Mouse (Mus musculus) heart, embryonic 11.5 days (tissue): ENCODE measurements around the gene Ift46. TPM values are rescaled to one million over a fixed set of nuclear protein-coding genes. Genes with fewer than 3 reads are reported as not detected.
A peak's percentile ranks its signal among the peaks of the same experiment; 100 is the strongest.
"Not testable (repeated sequence)": the region's sequence is repeated elsewhere in the genome, so short reads cannot be mapped to it uniquely, and the experiment has no call there.

Experiments
- ATAC-seq: fragments of 200-750 bp; cut with Nextera tagmentation; replicated peaks from 2 replicates; pipeline ENCODE4 v1.8.0; 2017; ENCODE audit warnings: moderate library complexity; ENCODE audit not compliant: insufficient number of reproducible peaks, low FRiP score, low TSS enrichment
- H3K27ac ChIP-seq: fragments of 300-500 bp; sonication (generic); 2 replicates; pipeline ENCODE4 v1.5.1; 2014; ENCODE audit warnings: mild to moderate bottlenecking, low read depth, low read length
- H3K27me3 ChIP-seq: fragments of 300-500 bp; sonication (generic); 2 replicates; pipeline ENCODE4 v1.6.1; 2014; ENCODE audit warnings: mild to moderate bottlenecking, low read length, mixed read lengths; ENCODE audit not compliant: control insufficient read depth, insufficient read depth
- H3K36me3 ChIP-seq: fragments of 300-500 bp; sonication (generic); 2 replicates; pipeline ENCODE4 v1.6.1; 2014; ENCODE audit warnings: mild to moderate bottlenecking, low read length, moderate library complexity, mixed read lengths; ENCODE audit not compliant: control insufficient read depth, insufficient read depth
- H3K4me1 ChIP-seq: fragments of 300-500 bp; sonication (generic); 2 replicates; pipeline ENCODE4 v1.6.1; 2014; ENCODE audit warnings: low read length; ENCODE audit not compliant: control insufficient read depth, insufficient read depth
- H3K4me2 ChIP-seq: fragments of 300-500 bp; sonication (generic); 2 replicates; pipeline ENCODE4 v1.6.1; 2014; ENCODE audit warnings: mild to moderate bottlenecking, moderate library complexity
- H3K4me3 ChIP-seq: fragments of 300-500 bp; sonication (generic); 2 replicates; pipeline ENCODE4 v1.5.1; 2014; ENCODE audit warnings: low read depth, low read length
- H3K9ac ChIP-seq: fragments of 300-500 bp; sonication (generic); 2 replicates; pipeline ENCODE4 v1.6.1; 2014; ENCODE audit warnings: mild to moderate bottlenecking, low read depth, low read length, moderate library complexity
- H3K9me3 ChIP-seq: fragments of 300-500 bp; sonication (generic); replicated peaks from 2 replicates; pipeline ENCODE4 v1.6.1; 2016; ENCODE audit warnings: low read length; ENCODE audit not compliant: control insufficient read depth
- WGBS: fragments of 180-500 bp; shearing (Covaris S2); extraction: QIAGEN DNeasy Blood & Tissue Kit; methylation state at CpG from one replicate; pipeline ENCODE4 v1.1.7; 2014; ENCODE audit not compliant: insufficient replicate concordance; 5-methylcytosine and 5-hydroxymethylcytosine counted together
- polyA plus RNA-seq: library from polyadenylated mRNA; unstranded; fragments of >200 nt; fragmentation: Nextera tagmentation; extraction: Ambion mirVana; gene quantifications from 2 replicates; pipeline ENCODE4 v1.2.1, GENCODE M21; 2014

Gene Ift46
- polyA plus RNA-seq, 1 experiment from 2014 or later, result 71.4 TPM

GRCm38 (mm10) chr9:44747341-44747740 is 20.4 kb upstream of the Ift46 start:
- ATAC-seq, result no peak
- Histone ChIP-seq H3K27me3 (no peaks in the 10 kb centered on the region), H3K9ac (no peak overlapping the region), H3K4me2 (no peak overlapping the region), H3K9me3 (no peaks in the 10 kb centered on the region), H3K36me3 (peaks cover 42% of the 10 kb centered on the region), H3K4me1 (no peaks in the 10 kb centered on the region), H3K4me3 (no peak overlapping the region), H3K27ac (no peak overlapping the region)
- 88% methylated on average over 3 of the region's 3 CpGs for WGBS

DNA sequence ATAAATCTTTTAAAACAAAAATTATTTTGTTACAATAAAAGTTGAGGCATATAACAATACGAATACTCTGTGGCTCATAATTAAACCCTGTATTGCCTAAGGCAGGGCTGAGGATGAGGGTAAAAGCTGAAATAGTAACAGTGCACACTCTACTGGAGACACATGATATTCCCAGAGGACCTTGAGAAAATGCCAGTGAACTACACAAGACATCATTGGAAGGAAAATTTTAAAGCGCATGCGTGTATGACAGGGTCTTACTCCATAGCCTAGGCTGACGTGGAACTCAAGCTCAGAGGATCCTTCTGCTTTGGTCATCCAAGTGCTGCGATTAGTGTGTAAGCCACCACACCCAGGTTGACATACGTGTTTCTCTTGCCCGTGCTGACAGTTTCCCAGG is 19.2 kb upstream of the Ift46 start:
- ATAC-seq, result no peak
- Histone ChIP-seq H3K27ac (no peak overlapping the region), H3K36me3 (peaks cover 38% of the 10 kb centered on the region)

DNA sequence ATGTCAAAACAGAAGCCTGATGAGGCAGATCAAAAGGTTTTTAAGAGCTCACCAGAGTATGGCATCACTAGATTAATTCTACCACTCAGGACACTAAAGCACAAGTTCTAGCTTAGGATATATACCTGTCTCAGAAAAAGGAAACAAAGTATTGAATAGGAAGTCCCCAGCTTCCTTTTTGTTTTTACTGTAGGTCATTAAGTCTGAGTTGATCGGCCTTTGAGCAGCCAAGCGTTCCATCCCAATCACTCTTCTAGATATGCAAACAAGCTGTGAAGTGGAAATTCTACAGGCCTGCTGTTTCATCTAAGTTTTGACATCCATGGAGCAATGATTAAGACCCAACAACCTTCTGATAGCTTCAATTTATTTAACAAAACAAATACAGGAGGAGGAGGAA is 6.8 kb upstream of the Ift46 start:
- WGBS, result 59% methylated on average over 2 of the region's 2 CpGs
- no peak for ATAC-seq
- H3K9ac ChIP-seq, result no peak overlapping the region
- H3K9me3 ChIP-seq, result no peaks in the 10 kb centered on the region
- H3K27me3 ChIP-seq, result no peaks in the 10 kb centered on the region
- H3K4me1 ChIP-seq, result peaks cover 13% of the 10 kb centered on the region; the same call in 1 of the 2 replicates
- H3K4me3 ChIP-seq, result no peak overlapping the region
- H3K4me2 ChIP-seq, result no peak overlapping the region
- H3K27ac ChIP-seq, result no peak overlapping the region
- H3K36me3 ChIP-seq, result peaks cover 13% of the 10 kb centered on the region

More for the DNA sequence above, 19.2 kb upstream of the Ift46 start:
- no peak overlapping the region for H3K4me3 ChIP-seq
- 90% methylated on average over 7 of the region's 7 CpGs for WGBS
- no peaks in the 10 kb centered on the region for H3K4me1 ChIP-seq
- no peak overlapping the region for H3K9ac ChIP-seq
- no peaks in the 10 kb centered on the region for H3K27me3 ChIP-seq
- H3K9me3 ChIP-seq, result no peaks in the 10 kb centered on the region
- H3K4me2 ChIP-seq, result no peak overlapping the region

- H3K27me3 ChIP-seq, H3K36me3 ChIP-seq, H3K9me3 ChIP-seq, ATAC-seq, H3K4me1 ChIP-seq, H3K9ac ChIP-seq: not testable (repeated sequence)
- peak overlapping the region; percentile 92 for H3K4me3 ChIP-seq
- 42% methylated on average over 7 of the region's 9 CpGs for WGBS
- peak overlapping the region; percentile 91; the same call in 1 of the 2 replicates for H3K27ac ChIP-seq
- H3K4me2 ChIP-seq, result peak overlapping the region; percentile 39
These were observed 304 bp downstream of the Ift46 start for GRCm38 (mm10) chr9:44768029-44768394.

GRCm38 (mm10) chr9:44771376-44771775 is 3.7 kb downstream of the Ift46 start:
- Histone ChIP-seq H3K4me3 (no peak overlapping the region), H3K9me3 (no peaks in the 10 kb centered on the region), H3K9ac (no peak overlapping the region), H3K36me3 (no peaks in the 10 kb centered on the region; the same call in 1 of the 2 replicates), H3K4me1 (peaks cover 7% of the 10 kb centered on the region; the same call in 1 of the 2 replicates), H3K27ac (no peak overlapping the region), H3K4me2 (no peak overlapping the region), H3K27me3 (no peaks in the 10 kb centered on the region)
- WGBS, result 90% methylated on average over 5 of the region's 5 CpGs
- ATAC-seq, result no peak

DNA sequence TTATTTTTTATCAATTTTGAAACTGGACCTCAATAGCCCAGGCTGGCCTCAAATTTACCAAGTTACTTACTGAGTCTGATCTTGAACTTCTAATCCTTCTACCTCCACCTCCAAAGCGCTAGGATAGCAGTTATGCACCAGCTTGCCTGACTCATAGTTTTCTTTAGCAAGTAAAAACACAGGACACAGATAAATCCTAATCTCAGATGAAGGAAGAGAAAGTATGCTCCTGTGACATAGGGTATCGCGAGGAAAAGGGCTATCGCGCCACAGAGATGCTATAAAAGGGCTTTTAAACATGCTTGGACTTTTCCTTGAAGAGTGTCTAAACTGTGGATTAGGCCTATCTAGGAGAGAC is 4.7 kb downstream of the Ift46 start:
- Histone ChIP-seq H3K4me3 (no peak overlapping the region), H3K4me1 (peaks cover 7% of the 10 kb centered on the region; the same call in 1 of the 2 replicates), H3K9ac (no peak overlapping the region), H3K27me3 (no peaks in the 10 kb centered on the region), H3K27ac (no peak overlapping the region), H3K9me3 (no peaks in the 10 kb centered on the region), H3K36me3 (no peaks in the 10 kb centered on the region; the same call in 1 of the 2 replicates), H3K4me2 (no peak overlapping the region)
- 17% methylated on average over 5 of the region's 5 CpGs for WGBS
- ATAC-seq, result no peak

DNA sequence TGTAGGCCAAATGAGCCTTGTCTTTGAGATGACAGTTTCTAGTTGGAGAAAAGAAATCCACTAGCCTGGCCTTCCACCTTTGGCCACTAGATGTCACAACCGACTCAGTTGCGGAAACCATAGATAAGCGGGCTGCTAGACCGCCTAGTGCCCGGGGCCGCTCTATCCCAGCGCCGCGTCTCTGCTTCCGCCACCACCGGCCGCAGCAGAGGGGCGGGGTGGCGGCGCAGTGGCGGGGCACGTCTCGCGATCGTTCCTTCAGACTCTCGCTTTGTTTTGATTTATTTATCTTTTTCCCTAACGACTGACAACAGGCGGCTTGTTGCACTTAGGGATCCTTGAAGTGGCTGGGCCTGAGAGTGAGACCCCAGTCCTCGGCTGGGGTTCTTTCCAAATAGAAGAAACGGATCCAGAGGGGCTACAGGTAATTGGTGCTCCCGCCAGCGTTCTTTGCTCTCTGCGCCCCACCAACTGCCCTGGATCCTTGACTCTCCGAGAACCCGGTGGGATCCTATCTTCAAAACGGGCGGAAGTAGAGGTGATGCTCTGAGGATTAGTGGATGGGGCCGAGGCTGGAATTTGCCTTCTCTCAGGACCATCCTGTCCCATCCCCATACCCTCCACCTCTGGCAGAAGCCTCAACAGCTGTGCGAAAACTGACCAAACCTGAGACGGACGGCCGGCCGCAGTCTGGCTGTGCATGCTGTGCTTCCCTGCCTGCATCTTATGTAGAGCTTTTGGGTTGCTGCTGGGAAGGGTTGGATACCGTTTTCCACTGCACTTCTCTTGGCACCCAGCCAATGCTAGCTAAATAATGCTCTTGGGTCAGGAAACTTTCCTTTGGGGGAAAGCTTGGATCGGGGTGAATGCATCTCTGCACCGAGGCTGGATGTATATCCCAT is 5.3 kb downstream of the Ift46 start:
- peak; percentile 97 for ATAC-seq

DNA sequence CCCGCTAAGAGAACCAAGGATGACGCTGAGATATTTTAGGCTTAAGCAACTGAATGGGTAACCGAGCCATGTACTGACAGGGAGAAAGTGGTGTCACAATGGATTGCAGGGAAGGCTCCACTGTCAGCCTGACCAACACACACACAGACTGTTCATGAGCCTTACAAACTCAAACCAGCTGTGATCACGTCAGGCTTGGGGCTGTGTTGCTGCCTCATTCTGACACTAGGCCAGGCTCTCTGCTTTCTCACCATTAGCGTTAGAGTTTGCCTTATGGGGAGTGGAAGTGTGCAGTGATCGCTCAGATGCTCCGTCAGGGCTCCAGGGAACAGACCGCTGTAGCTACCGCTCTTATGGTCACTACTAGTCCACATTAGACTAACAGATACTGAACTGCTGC is 25.1 kb downstream of the Ift46 start:
- Histone ChIP-seq H3K9ac (no peak overlapping the region), H3K36me3 (peaks cover 14% of the 10 kb centered on the region), H3K4me2 (no peak overlapping the region), H3K4me3 (no peak overlapping the region), H3K9me3 (no peaks in the 10 kb centered on the region), H3K27ac (no peak overlapping the region), H3K27me3 (peaks cover 6% of the 10 kb centered on the region), H3K4me1 (no peaks in the 10 kb centered on the region)
- WGBS, result 73% methylated on average over 9 of the region's 9 CpGs
- no peak for ATAC-seq

More for the DNA sequence above, 5.3 kb downstream of the Ift46 start:
- peaks cover 7% of the 10 kb centered on the region; the same call in 1 of the 2 replicates for H3K4me1 ChIP-seq
- under 1% methylated on average over 41 of the region's 41 CpGs for whole genome bisulfite sequencing
- peak overlapping the region; percentile 88 for H3K9ac ChIP-seq
- H3K9me3 ChIP-seq, result no peaks in the 10 kb centered on the region
- no peaks in the 10 kb centered on the region for H3K27me3 ChIP-seq
- H3K36me3 ChIP-seq, result no peaks in the 10 kb centered on the region; the same call in 1 of the 2 replicates
- H3K4me2 ChIP-seq, result peak overlapping the region; percentile 91
- peak overlapping the region; percentile 67 for H3K4me3 ChIP-seq
- peak overlapping the region; percentile 75 for H3K27ac ChIP-seq
